Mouse (Mus musculus) cerebellum, adult 9-10 months (tissue): ENCODE data around the gene Col6a5.

Source experiments
- DNase-seq: peaks from one replicate; pipeline ENCODE4 v3.0.0; 2022

Gene Col6a5

DNA sequence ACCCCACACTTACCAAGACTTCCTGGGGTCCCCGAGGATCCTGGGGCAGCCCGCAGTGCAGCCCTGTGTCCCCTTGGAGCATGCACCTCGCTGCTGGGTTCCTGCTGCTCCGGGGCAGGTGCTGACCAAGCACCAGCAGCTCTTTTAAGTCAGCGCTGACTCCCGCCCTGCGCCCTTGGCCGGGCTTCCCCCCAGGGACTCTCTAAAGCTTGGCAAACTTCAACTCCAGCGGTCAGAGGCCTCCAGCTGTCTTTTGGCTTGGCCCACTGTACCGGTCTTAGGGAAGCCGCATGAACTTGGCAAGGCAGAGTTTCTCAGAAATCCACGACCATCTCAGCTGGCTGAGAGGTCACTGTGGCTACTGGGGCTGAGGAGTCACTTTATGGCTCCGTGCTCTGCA lies at the start of gene Col6a5:
Col6a5 (minus strand) TSS at position 111 of the 400 bp plus-strand sequence.
- no peak for DNase-seq

DNA sequence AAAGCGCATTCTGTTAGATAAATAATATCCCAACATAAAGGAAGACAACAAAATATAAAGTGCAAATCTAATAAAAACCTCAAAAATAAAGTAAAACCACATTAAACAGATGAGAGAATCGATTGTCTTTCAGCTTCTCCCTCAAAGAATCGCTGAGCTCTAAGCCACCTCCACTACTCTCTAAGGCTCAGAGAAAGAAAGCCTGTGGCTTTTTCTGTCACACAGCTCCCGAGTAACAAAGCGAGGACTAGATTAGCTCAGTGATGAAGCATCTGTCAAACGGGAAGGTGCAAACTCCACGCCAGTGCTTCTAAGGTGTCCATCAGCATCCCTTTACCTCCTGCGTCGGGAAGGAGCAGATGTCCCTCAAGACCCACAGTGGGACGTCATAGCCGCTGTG lies 37.5 kb upstream of the Col6a5 start:
- no peak for DNase-seq

- DNase-seq: no peak
Observed at GRCm38 (mm10) chr9:105992425-105992824, 32.0 kb upstream of the Col6a5 start.

GRCm38 (mm10) chr9:105990099-105990498 lies 29.7 kb upstream of the Col6a5 start:
- DNase-seq: no peak

GRCm38 (mm10) chr9:105989468-105989867 lies 29.0 kb upstream of the Col6a5 start:
- DNase-seq: no peak

DNA sequence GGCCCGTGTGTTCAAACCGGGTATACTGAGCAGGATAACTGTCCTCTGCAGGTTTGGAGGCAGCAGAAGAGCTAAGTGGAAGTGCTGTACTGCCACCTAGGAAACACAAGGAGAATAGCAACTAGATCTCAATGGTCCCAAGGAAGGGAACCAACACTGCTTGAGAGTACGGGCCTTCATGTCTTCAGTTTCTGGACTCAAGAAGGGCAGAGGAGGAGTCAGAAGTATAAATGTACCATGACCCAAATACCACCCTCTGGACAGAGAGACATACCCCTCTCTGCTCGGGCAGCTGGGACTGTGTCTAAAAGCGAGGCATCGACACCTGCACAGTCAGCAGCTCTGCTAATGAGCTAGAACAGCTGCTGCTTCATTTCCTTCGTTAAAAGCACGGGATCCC lies 27.7 kb upstream of the Col6a5 start:
- no peak for DNase-seq

DNA sequence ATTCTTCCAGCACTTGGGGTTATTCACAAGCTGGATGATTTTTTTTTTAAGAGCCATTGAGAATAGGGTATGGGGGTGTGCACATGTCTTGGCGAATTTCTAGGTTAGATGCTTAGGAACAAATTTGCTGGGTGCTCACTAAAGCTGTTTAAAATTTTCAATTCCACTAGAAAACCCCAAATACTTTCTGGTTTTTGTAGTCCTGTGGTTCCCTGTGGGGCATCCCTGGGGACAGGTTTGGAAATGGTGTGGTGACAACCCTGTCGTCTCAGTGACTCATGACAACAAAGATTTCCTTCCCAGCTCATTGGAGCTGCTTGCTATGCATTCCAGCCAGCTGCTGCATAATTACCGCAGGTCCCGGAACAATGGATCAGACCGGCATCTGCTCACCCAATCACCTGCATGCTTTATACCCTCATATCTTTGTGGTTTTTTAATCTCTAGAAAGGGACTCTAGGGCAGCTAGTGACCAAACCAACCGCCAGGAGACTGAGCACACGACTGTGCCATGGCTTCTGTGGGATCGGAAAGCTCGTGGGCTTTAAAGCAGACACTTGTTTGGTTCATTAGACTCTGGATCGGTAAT lies 24.6 kb upstream of the Col6a5 start:
- no peak for DNase-seq

DNA sequence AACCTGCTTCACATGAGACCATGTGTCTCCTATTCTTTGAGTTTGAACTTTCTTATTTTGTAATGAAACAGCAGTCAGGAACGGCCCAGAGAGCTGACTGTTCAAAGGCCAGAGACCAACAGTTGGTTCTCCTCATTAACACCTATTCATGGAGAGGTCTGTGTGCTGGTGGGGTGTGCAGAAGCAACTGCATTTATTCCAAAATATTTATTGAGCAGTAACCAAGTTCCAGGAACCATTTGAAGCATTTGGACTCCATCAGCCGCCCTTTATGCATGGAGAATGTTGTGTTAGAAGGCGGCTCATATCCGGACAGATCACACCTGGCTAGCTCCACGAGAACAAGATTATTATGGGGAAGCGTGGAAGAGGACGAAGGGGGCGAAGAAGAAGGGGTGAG lies 18.0 kb upstream of the Col6a5 start:
- DNase-seq: no peak

- DNase-seq: no peak
Observed at GRCm38 (mm10) chr9:105976871-105977270, 16.4 kb upstream of the Col6a5 start.

DNA sequence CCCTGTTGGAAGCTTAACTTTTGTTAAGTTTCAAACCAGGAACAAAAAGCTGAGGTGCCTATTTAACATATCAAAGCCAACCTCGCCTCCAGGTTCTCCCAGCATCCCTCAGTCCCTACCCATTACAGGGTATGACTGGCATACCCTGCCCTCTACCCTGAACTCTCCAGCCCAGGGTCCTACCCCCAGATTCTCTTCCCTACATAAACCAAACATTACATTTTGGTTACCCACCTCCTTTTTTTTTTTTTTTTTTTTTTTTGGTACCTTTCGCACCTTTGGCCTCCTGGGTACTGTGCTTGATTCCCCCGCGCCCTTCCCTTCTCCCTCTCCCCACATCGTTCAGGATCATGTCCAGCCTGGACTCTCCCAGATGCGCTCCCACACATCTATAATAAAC lies 15.9 kb upstream of the Col6a5 start:
- no peak for DNase-seq

DNA sequence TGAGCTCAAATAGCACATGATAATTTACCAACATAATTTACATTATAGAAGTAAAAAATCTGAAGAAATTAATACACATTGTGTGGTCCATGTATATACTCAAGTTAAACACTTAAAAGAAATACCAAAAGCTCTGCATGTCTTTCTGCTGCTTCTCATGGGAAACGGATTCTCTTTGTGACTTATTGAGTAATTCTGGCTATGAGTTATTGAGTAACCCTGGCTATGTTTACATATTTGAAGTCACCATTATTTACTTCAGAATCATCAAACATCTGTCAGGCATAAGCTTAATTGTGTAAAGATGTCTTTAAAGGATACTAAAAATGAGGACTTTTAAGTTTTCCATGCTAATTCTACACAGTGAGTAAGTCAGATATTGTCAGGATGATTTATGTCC lies 13.3 kb upstream of the Col6a5 start:
- DNase-seq: no peak

- no peak for DNase-seq
Observed at GRCm38 (mm10) chr9:105972031-105972430, 11.6 kb upstream of the Col6a5 start.

DNA sequence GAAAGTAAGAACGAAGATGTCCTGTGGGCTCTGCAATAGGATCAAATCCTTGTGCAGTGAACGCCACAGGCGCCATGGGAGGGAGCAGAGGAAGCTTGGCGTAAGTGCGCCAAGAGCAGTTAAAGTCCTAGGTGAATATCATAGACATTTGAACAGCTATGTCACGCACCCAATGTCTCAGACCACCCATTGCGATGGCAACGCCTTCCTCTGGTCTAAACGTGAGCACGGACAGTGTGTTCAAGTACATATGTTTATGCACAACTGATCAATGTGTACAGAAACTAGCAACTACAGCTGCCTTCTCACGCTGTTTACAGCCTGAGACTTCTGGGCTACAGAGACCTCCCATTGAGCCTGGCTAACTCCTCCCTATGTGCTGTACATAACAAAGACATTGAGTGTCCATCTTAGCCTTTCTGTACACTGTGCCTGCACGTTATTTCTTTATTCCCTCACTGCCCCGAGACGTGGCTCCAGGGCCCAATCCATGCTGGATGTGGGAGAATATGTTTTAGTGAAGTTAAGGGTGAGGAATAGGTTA lies 11.0 kb upstream of the Col6a5 start:
- no peak for DNase-seq

DNA sequence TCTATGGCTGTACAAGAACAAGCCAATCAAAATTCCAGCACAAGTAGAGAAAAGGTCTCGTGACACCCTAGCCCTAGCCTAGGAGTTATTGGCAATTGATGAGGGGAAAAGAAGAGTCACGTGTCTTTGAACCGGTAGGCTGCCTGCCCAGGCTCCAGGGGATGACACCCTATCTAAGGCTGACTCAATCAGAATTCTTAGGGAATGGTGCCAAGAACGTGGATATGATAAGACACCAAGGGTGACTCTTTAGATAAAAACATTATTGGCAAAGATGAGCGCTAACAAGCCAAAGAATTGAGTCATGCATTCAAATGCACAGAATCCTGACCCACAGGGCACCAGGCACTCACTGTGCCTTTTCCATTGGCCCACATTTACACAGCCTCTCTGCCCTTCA lies 10.5 kb upstream of the Col6a5 start:
- no peak for DNase-seq

DNA sequence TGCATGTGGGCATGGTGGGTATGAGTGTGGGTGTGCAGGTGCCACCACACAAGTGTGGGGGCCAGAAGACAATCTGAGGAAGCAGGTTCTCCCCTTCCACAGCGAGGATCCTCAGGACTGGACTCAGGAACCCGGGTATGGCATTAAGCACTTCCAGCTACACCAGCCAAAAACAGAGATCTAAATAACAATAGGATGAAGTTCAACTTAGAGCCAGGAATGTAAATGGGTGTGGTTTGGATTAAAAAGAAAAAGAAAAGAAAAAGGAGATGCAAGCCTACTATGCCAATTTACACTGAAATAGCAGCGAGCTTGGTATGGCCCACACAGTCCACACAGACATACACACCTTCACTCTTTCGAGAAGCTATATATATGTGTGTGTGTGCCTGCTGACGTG lies 7.5 kb upstream of the Col6a5 start:
- DNase-seq: no peak

- DNase-seq: no peak
Observed at GRCm38 (mm10) chr9:105959116-105959515, 1.3 kb downstream of the Col6a5 start.

- DNase-seq: no peak
Observed at GRCm38 (mm10) chr9:105949755-105950154, 10.7 kb downstream of the Col6a5 start.

DNA sequence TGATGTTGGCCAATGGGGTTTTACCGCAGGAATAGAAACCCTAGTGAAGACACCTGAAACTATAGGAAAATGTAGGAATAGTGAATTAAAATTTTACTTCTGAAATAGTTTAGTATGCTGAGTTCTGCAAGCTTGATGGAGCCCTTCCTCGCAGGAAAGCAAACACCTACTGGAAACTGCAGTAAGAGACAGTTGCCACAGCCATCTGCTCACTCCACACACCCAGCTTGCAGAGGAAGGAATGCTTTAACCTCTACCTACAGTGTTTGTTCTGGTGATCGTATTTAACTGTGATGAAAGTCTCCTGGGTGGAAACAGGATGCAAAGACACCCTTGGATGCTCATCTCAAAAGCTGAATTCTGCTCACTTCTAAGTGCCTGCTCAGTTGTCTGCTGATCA lies 12.9 kb downstream of the Col6a5 start:
- DNase-seq: no peak

GRCm38 (mm10) chr9:105933816-105934215 lies 26.6 kb downstream of the Col6a5 start:
- DNase-seq: no peak

GRCm38 (mm10) chr9:105929287-105929686 lies 31.2 kb downstream of the Col6a5 start:
- DNase-seq: no peak

- DNase-seq: no peak
Observed at GRCm38 (mm10) chr9:105928406-105929071, 31.9 kb downstream of the Col6a5 start.

GRCm38 (mm10) chr9:105923659-105924058 lies 36.8 kb downstream of the Col6a5 start:
- DNase-seq: no peak

- no peak for DNase-seq
Observed at GRCm38 (mm10) chr9:105915186-105915585, 45.3 kb downstream of the Col6a5 start.

- DNase-seq: no peak
Observed at GRCm38 (mm10) chr9:105910166-105910565, 50.3 kb downstream of the Col6a5 start.

- no peak for DNase-seq
Observed at GRCm38 (mm10) chr9:105909352-105909751, 51.1 kb downstream of the Col6a5 start.
